Mouse (Mus musculus): Measurements from ENCODE around the gene Pvr. TPM values are rescaled to one million over a fixed set of nuclear protein-coding genes. Genes with fewer than 3 reads are reported as not detected.

The Pvr gene
- polyA plus RNA-seq, 1 experiment: 7.5 TPM

- no peak overlapping the region for H3K4me3 ChIP-seq (replicated peaks; ENCODE audit: insufficient read depth, low read depth, low read length)
- no peaks in the 10 kb centered on the region for H3K27me3 ChIP-seq (ENCODE audit: control insufficient read depth, insufficient read depth, low read length)
- DNase-seq: no peak
- H3K27ac ChIP-seq (ENCODE audit: insufficient read depth, low read length): no peak overlapping the region
- TF ChIP-seq CTCF (IDR thresholded peaks at IDR 0.05; ENCODE audit: borderline replicate concordance, insufficient read depth, low read depth, low read length) (no peak), POLR2A (IDR thresholded peaks at IDR 0.05; ENCODE audit: borderline replicate concordance, insufficient read depth, low read length) (no peak)
- H3K4me1 ChIP-seq (ENCODE audit: control insufficient read depth, insufficient read depth, low read length): no peaks in the 10 kb centered on the region
- 60% methylated on average over 14 of the region's 14 CpGs for WGBS
These were observed 44.1 kb downstream of the Pvr start for GRCm38 (mm10) chr7:19876781-19877425.

GRCm38 (mm10) chr7:19875948-19876682 is 44.8 kb downstream of the Pvr start:
- TF ChIP-seq POLR2A (IDR thresholded peaks at IDR 0.05; ENCODE audit: borderline replicate concordance, insufficient read depth, low read length) (no peak), CTCF (IDR thresholded peaks at IDR 0.05; ENCODE audit: borderline replicate concordance, insufficient read depth, low read depth, low read length) (peak; percentile 48)
- 43% methylated on average over 13 of the region's 13 CpGs for WGBS
- DNase-seq: peak; percentile 12 to 13

GRCm38 (mm10) chr7:19871943-19872601 is 48.9 kb downstream of the Pvr start:
- no peaks in the 10 kb centered on the region for H3K4me1 ChIP-seq (ENCODE audit: control insufficient read depth, insufficient read depth, low read length)
- H3K27ac ChIP-seq (ENCODE audit: insufficient read depth, low read length): no peak overlapping the region
- no peaks in the 10 kb centered on the region for H3K27me3 ChIP-seq (ENCODE audit: control insufficient read depth, insufficient read depth, low read length)
- peak; percentile 30; the same call in 1 of the 2 replicates for TF ChIP-seq CTCF (IDR thresholded peaks at IDR 0.05; ENCODE audit: borderline replicate concordance, insufficient read depth, low read depth, low read length)
- TF ChIP-seq POLR2A (IDR thresholded peaks at IDR 0.05; ENCODE audit: borderline replicate concordance, insufficient read depth, low read length): no peak
- H3K4me3 ChIP-seq (replicated peaks; ENCODE audit: insufficient read depth, low read depth, low read length): no peak overlapping the region
- WGBS: 53% methylated on average over 5 of the region's 5 CpGs
- no peak for DNase-seq

More at GRCm38 (mm10) chr7:19875948-19876682, 44.8 kb downstream of the Pvr start:
- Histone ChIP-seq H3K4me1 (ENCODE audit: control insufficient read depth, insufficient read depth, low read length) (no peaks in the 10 kb centered on the region), H3K27me3 (ENCODE audit: control insufficient read depth, insufficient read depth, low read length) (no peaks in the 10 kb centered on the region), H3K27ac (ENCODE audit: insufficient read depth, low read length) (no peak overlapping the region), H3K4me3 (replicated peaks; ENCODE audit: insufficient read depth, low read depth, low read length) (no peak overlapping the region)

- H3K27me3 ChIP-seq (ENCODE audit: control insufficient read depth, insufficient read depth, low read length): no peaks in the 10 kb centered on the region
- TF ChIP-seq CTCF (IDR thresholded peaks at IDR 0.05; ENCODE audit: borderline replicate concordance, insufficient read depth, low read depth, low read length) (no peak), POLR2A (IDR thresholded peaks at IDR 0.05; ENCODE audit: borderline replicate concordance, insufficient read depth, low read length) (no peak)
- 65% methylated on average over 10 of the region's 10 CpGs for WGBS
- no peak overlapping the region for H3K27ac ChIP-seq (ENCODE audit: insufficient read depth, low read length)
- H3K4me3 ChIP-seq (replicated peaks; ENCODE audit: insufficient read depth, low read depth, low read length): no peak overlapping the region
- DNase-seq: no peak
- H3K4me1 ChIP-seq (ENCODE audit: control insufficient read depth, insufficient read depth, low read length): no peaks in the 10 kb centered on the region
These were observed 49.8 kb downstream of the Pvr start for GRCm38 (mm10) chr7:19871137-19871621.

GRCm38 (mm10) chr7:19867751-19868399 is 53.1 kb downstream of the Pvr start:
- Histone ChIP-seq H3K4me3 (replicated peaks; ENCODE audit: insufficient read depth, low read depth, low read length) (no peak overlapping the region), H3K4me1 (ENCODE audit: control insufficient read depth, insufficient read depth, low read length) (no peaks in the 10 kb centered on the region), H3K27ac (ENCODE audit: insufficient read depth, low read length) (no peak overlapping the region), H3K27me3 (ENCODE audit: control insufficient read depth, insufficient read depth, low read length) (no peaks in the 10 kb centered on the region)
- WGBS: 82% methylated on average over 16 of the region's 16 CpGs
- TF ChIP-seq POLR2A (IDR thresholded peaks at IDR 0.05; ENCODE audit: borderline replicate concordance, insufficient read depth, low read length): no peak
- TF ChIP-seq CTCF (IDR thresholded peaks at IDR 0.05; ENCODE audit: borderline replicate concordance, insufficient read depth, low read depth, low read length): no peak
- DNase-seq: no peak

GRCm38 (mm10) chr7:19866490-19866889 is 54.5 kb downstream of the Pvr start:
- Histone ChIP-seq H3K4me1 (ENCODE audit: control insufficient read depth, insufficient read depth, low read length) (no peaks in the 10 kb centered on the region), H3K27ac (ENCODE audit: insufficient read depth, low read length) (no peak overlapping the region), H3K4me3 (replicated peaks; ENCODE audit: insufficient read depth, low read depth, low read length) (no peak overlapping the region), H3K27me3 (ENCODE audit: control insufficient read depth, insufficient read depth, low read length) (no peaks in the 10 kb centered on the region)
- no peak for DNase-seq
- 89% methylated on average over 6 of the region's 6 CpGs for WGBS
- TF ChIP-seq POLR2A (IDR thresholded peaks at IDR 0.05; ENCODE audit: borderline replicate concordance, insufficient read depth, low read length) (no peak), CTCF (IDR thresholded peaks at IDR 0.05; ENCODE audit: borderline replicate concordance, insufficient read depth, low read depth, low read length) (no peak)

- DNase-seq: no peak
- Histone ChIP-seq H3K27ac (ENCODE audit: insufficient read depth, low read length) (no peak overlapping the region), H3K4me3 (replicated peaks; ENCODE audit: insufficient read depth, low read depth, low read length) (no peak overlapping the region), H3K27me3 (ENCODE audit: control insufficient read depth, insufficient read depth, low read length) (no peaks in the 10 kb centered on the region), H3K4me1 (ENCODE audit: control insufficient read depth, insufficient read depth, low read length) (no peaks in the 10 kb centered on the region)
- 81% methylated on average over 8 of the region's 8 CpGs for WGBS
- TF ChIP-seq POLR2A (IDR thresholded peaks at IDR 0.05; ENCODE audit: borderline replicate concordance, insufficient read depth, low read length) (no peak), CTCF (IDR thresholded peaks at IDR 0.05; ENCODE audit: borderline replicate concordance, insufficient read depth, low read depth, low read length) (no peak)
These were observed 55.5 kb downstream of the Pvr start for GRCm38 (mm10) chr7:19865246-19866036.

All from cerebellum, adult 2 months (tissue).